Comparison of ENCODE assay signal across 28 mouse cellular contexts in the genomic region with DNA sequence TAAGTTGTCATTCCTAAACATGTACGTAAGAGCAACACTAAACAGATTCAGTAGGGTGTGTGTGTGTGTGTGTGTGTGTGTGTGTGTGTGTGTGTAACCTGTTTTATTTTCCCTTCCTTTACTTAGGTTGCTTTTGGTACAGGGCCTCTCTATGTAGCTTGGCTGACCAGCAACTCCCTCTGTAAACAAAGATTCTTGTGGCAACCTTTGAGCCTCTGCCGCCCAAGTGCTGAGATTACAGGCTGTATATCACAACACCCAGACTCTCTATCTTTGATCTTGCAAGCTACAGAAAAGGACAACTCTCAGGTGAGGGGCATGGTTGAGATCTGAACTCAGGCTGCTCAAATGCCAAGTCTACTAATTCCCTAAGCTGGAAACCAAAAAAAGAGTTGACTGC. TPM values are rescaled to one million over a fixed set of nuclear protein-coding genes. Genes with fewer than 3 reads are reported as not detected.
A peak's percentile ranks its signal among the peaks of the same experiment; 100 is the strongest.
DNase-seq lines count a peak whose midpoint lies in the region; ATAC-seq and TF ChIP-seq lines count a peak whose summit lies in the region.
"Had no signal": no experiment of that assay in that cellular context is flagged by ENCODE, and none has a peak within 500 bp of the region (broad histone marks: within the 10 kb centered on the region; RNA-seq: fewer than 3 reads in every experiment).

No protein-coding gene starts in this region.

- no peak for TF ChIP-seq POLR2A in liver, adult 2 months (IDR thresholded peaks at IDR 0.05; ENCODE audit: extremely low read depth, insufficient read depth, low read length)

- DNase-seq in liver, adult 2 months (ENCODE audit: extremely low read depth, low read depth, low spot score), result peak; percentile 42
- no peak for DNase-seq in liver, embryonic 11.5 days (ENCODE audit: low spot score)
- peak; percentile 54 for DNase-seq in stomach, postnatal 0 days (ENCODE audit: low spot score)
- no peak for DNase-seq in left cerebral cortex, adult 18-20 months (ENCODE audit: low spot score in 2 of 2)
- DNase-seq: adrenal gland, adult 2 months; adrenal gland, postnatal 25 days; cerebellum, adult 2 months; cerebellum, postnatal 10 days; gastrocnemius, postnatal 10 days; heart, adult 2 months; heart, postnatal 36 days had no signal

- H3K4me1 ChIP-seq in liver, adult 2 months (ENCODE audit: control insufficient read depth, insufficient read depth, low read length), result peaks cover 3% of the 10 kb centered on the region; the same call in 1 of the 2 replicates
- peaks cover 23% of the 10 kb centered on the region for H3K4me1 ChIP-seq in liver, embryonic 11.5 days (replicated peaks; ENCODE audit: control insufficient read depth, insufficient read depth, low read length)
- peaks cover 13% of the 10 kb centered on the region for H3K4me1 ChIP-seq in intestine, postnatal 0 days (replicated peaks; ENCODE audit: control insufficient read depth, insufficient read depth, low read length)
- peaks cover 49% of the 10 kb centered on the region for H3K4me1 ChIP-seq in liver, embryonic 16.5 days (ENCODE audit: control insufficient read depth, low read depth, low read length)
- no peaks in the 10 kb centered on the region for H3K4me1 ChIP-seq in stomach, postnatal 0 days (replicated peaks; ENCODE audit: control insufficient read depth, insufficient read depth)
- H3K4me1 ChIP-seq in kidney, embryonic 16.5 days (ENCODE audit: insufficient read depth, low read length), result no peaks in the 10 kb centered on the region
- H3K4me1 ChIP-seq: forebrain, embryonic 15.5 days had no signal

- no peak for TF ChIP-seq EP300 in stomach, postnatal 0 days (optimal IDR thresholded peaks at IDR 0.05)

- H3K9ac ChIP-seq in liver, adult 2 months (ENCODE audit: low read depth, low read length), result no peak overlapping the region
- H3K9ac ChIP-seq in liver, embryonic 11.5 days (ENCODE audit: low read depth, low read length), result no peak overlapping the region
- no peak overlapping the region for H3K9ac ChIP-seq in intestine, postnatal 0 days (ENCODE audit: low read depth, low read length)
- no peak overlapping the region for H3K9ac ChIP-seq in liver, embryonic 16.5 days (ENCODE audit: low read depth, low read length)
- no peak overlapping the region for H3K9ac ChIP-seq in stomach, postnatal 0 days (ENCODE audit: low read length)
- no peak overlapping the region for H3K9ac ChIP-seq in kidney, embryonic 16.5 days (replicated peaks; ENCODE audit: low read length)
- H3K9ac ChIP-seq: embryonic facial prominence, embryonic 12.5 days; forebrain, embryonic 15.5 days; heart, embryonic 13.5 days; hindbrain, embryonic 15.5 days had no signal

- no peak overlapping the region for H3K4me2 ChIP-seq in liver, embryonic 11.5 days
- H3K4me2 ChIP-seq in intestine, postnatal 0 days (replicated peaks; ENCODE audit: low read depth), result no peak overlapping the region; the same call in 1 of the 2 replicates
- H3K4me2 ChIP-seq in liver, embryonic 16.5 days (ENCODE audit: low read depth, low read length), result no peak overlapping the region
- H3K4me2 ChIP-seq in stomach, postnatal 0 days (replicated peaks; ENCODE audit: low read depth), result no peak overlapping the region
- H3K4me2 ChIP-seq in kidney, embryonic 16.5 days (replicated peaks; ENCODE audit: low read depth, low read length), result no peak overlapping the region
- H3K4me2 ChIP-seq: embryonic facial prominence, embryonic 12.5 days; forebrain, embryonic 15.5 days; heart, embryonic 13.5 days; hindbrain, embryonic 15.5 days had no signal

- no peaks in the 10 kb centered on the region for H3K27me3 ChIP-seq in liver, adult 2 months (ENCODE audit: control insufficient read depth, insufficient read depth, low read length)
- H3K27me3 ChIP-seq in liver, embryonic 11.5 days (replicated peaks; ENCODE audit: control insufficient read depth, insufficient read depth, low read length), result no peaks in the 10 kb centered on the region
- no peaks in the 10 kb centered on the region for H3K27me3 ChIP-seq in intestine, postnatal 0 days (replicated peaks; ENCODE audit: control insufficient read depth, insufficient read depth, low read length)
- H3K27me3 ChIP-seq in liver, embryonic 16.5 days (ENCODE audit: control insufficient read depth, insufficient read depth, low read depth, low read length), result no peaks in the 10 kb centered on the region; the same call in 1 of the 2 replicates
- no peaks in the 10 kb centered on the region for H3K27me3 ChIP-seq in stomach, postnatal 0 days (ENCODE audit: control insufficient read depth, insufficient read depth, low read length)
- H3K27me3 ChIP-seq in kidney, embryonic 16.5 days (ENCODE audit: insufficient read depth, low read length), result no peaks in the 10 kb centered on the region
- H3K27me3 ChIP-seq: embryonic facial prominence, embryonic 12.5 days; forebrain, embryonic 15.5 days; heart, embryonic 13.5 days; hindbrain, embryonic 15.5 days had no signal

- H3K4me3 ChIP-seq in liver, adult 2 months (ENCODE audit: insufficient read depth, low read depth, low read length), result no peak overlapping the region
- H3K4me3 ChIP-seq in liver, embryonic 11.5 days (ENCODE audit: low read depth, low read length), result no peak overlapping the region
- H3K4me3 ChIP-seq in intestine, postnatal 0 days (ENCODE audit: low read depth, low read length), result no peak overlapping the region
- H3K4me3 ChIP-seq in liver, embryonic 16.5 days (ENCODE audit: low read depth, low read length), result no peak overlapping the region
- no peak overlapping the region for H3K4me3 ChIP-seq in stomach, postnatal 0 days (ENCODE audit: low read depth, low read length)
- no peak overlapping the region for H3K4me3 ChIP-seq in kidney, embryonic 16.5 days (ENCODE audit: low read length)
- H3K4me3 ChIP-seq: embryonic facial prominence, embryonic 12.5 days; forebrain, embryonic 15.5 days; heart, adult 2 months; heart, embryonic 13.5 days; hindbrain, embryonic 15.5 days had no signal

- no peaks in the 10 kb centered on the region for H3K36me3 ChIP-seq in liver, adult 2 months (ENCODE audit: control insufficient read depth, insufficient read depth, low read length)
- H3K36me3 ChIP-seq in liver, embryonic 11.5 days (ENCODE audit: control insufficient read depth, insufficient read depth, low read length), result no peaks in the 10 kb centered on the region
- H3K36me3 ChIP-seq in intestine, postnatal 0 days (ENCODE audit: control insufficient read depth, insufficient read depth), result no peaks in the 10 kb centered on the region
- H3K36me3 ChIP-seq in liver, embryonic 16.5 days (ENCODE audit: control insufficient read depth, insufficient read depth), result no peaks in the 10 kb centered on the region
- no peaks in the 10 kb centered on the region for H3K36me3 ChIP-seq in stomach, postnatal 0 days (ENCODE audit: control insufficient read depth, insufficient read depth, low read length)
- no peaks in the 10 kb centered on the region for H3K36me3 ChIP-seq in kidney, embryonic 16.5 days (ENCODE audit: insufficient read depth, low read length)
- H3K36me3 ChIP-seq: embryonic facial prominence, embryonic 12.5 days; forebrain, embryonic 15.5 days; heart, embryonic 13.5 days; hindbrain, embryonic 15.5 days had no signal

- WGBS in liver, adult 2 months, result 32% methylated on average over 2 of the region's 2 CpGs
- WGBS in liver, embryonic 11.5 days, result 54% methylated on average over 2 of the region's 2 CpGs
- 27% methylated on average over 2 of the region's 2 CpGs for WGBS in intestine, postnatal 0 days
- WGBS in liver, embryonic 16.5 days (ENCODE audit: insufficient replicate concordance), result 49% methylated on average over 2 of the region's 2 CpGs
- 40% methylated on average over 2 of the region's 2 CpGs for WGBS in stomach, postnatal 0 days
- WGBS in kidney, embryonic 16.5 days, result 55% methylated on average over 2 of the region's 2 CpGs

- no peak for TF ChIP-seq CTCF in liver, adult 2 months (IDR thresholded peaks at IDR 0.05; ENCODE audit: low read depth, low read length)
- TF ChIP-seq CTCF in intestine, postnatal 0 days (IDR thresholded peaks at IDR 0.05; ENCODE audit: low read depth), result no peak
- no peak for TF ChIP-seq CTCF in stomach, postnatal 0 days (IDR thresholded peaks at IDR 0.05; ENCODE audit: low read depth)

- no peaks in the 10 kb centered on the region for H3K9me3 ChIP-seq in liver, embryonic 11.5 days (ENCODE audit: control insufficient read depth, low read length)
- H3K9me3 ChIP-seq in intestine, postnatal 0 days (ENCODE audit: control insufficient read depth), result no peaks in the 10 kb centered on the region
- H3K9me3 ChIP-seq in liver, embryonic 16.5 days (replicated peaks; ENCODE audit: control insufficient read depth, low read length), result no peaks in the 10 kb centered on the region
- H3K9me3 ChIP-seq in stomach, postnatal 0 days (ENCODE audit: control insufficient read depth, low read length), result no peaks in the 10 kb centered on the region
- no peaks in the 10 kb centered on the region for H3K9me3 ChIP-seq in kidney, embryonic 16.5 days (ENCODE audit: low read length)
- H3K9me3 ChIP-seq: embryonic facial prominence, embryonic 12.5 days; forebrain, embryonic 15.5 days; heart, embryonic 13.5 days; hindbrain, embryonic 15.5 days had no signal

- H3K27ac ChIP-seq in liver, adult 2 months (replicated peaks; ENCODE audit: insufficient read depth, low read depth, low read length), result no peak overlapping the region
- no peak overlapping the region for H3K27ac ChIP-seq in liver, embryonic 11.5 days (ENCODE audit: low read depth, low read length)
- H3K27ac ChIP-seq in intestine, postnatal 0 days (ENCODE audit: low read depth, low read length), result peak overlapping the region; percentile 76
- peak overlapping the region; percentile 23 for H3K27ac ChIP-seq in liver, embryonic 16.5 days (ENCODE audit: low read length)
- no peak overlapping the region for H3K27ac ChIP-seq in stomach, postnatal 0 days (replicated peaks)
- H3K27ac ChIP-seq in kidney, embryonic 16.5 days (ENCODE audit: low read length), result no peak overlapping the region
- H3K27ac ChIP-seq: embryonic facial prominence, embryonic 12.5 days; forebrain, embryonic 15.5 days; heart, adult 2 months; heart, embryonic 13.5 days; hindbrain, embryonic 15.5 days had no signal

- no peak for ATAC-seq in liver, embryonic 11.5 days (replicated peaks; ENCODE audit: low FRiP score)
- ATAC-seq in intestine, postnatal 0 days, result peak; percentile 89
- no peak for ATAC-seq in liver, embryonic 16.5 days (ENCODE audit: low read depth)
- peak; percentile 86 for ATAC-seq in stomach, postnatal 0 days (ENCODE audit: low FRiP score, low TSS enrichment)
- ATAC-seq in granulocyte monocyte progenitor cell, adult 5-6 weeks (replicated peaks; ENCODE audit: poor library complexity, severe bottlenecking), result no peak
- no peak for ATAC-seq in kidney, embryonic 16.5 days (ENCODE audit: low FRiP score, low TSS enrichment)
- ATAC-seq: activated CD4-positive, CD25-positive, alpha-beta regulatory T cell, adult 4 months; forebrain, embryonic 15.5 days; Patski had no signal

- no peaks in the 10 kb centered on the region for H3K79me2 ChIP-seq in liver, adult 2 months (ENCODE audit: control insufficient read depth, insufficient read depth, low read length)

RNA-seq across cellular contexts. Expression of a gene that starts 21.2 kb away (rescaled TPM):
- not detected in 2 replicates for total RNA-seq in liver, adult 2 months (2014; rRNA removed)
- not detected in 2 replicates for polyA plus RNA-seq in liver, adult 2 months (2012; rRNA removed)
- polyA plus RNA-seq in liver, embryonic 11.5 days (2014; fragmentation: Nextera tagmentation; extraction: Ambion mirVana), result 10.2 and 16.7 TPM in 2 replicates
- polyA plus RNA-seq in intestine, postnatal 0 days (2015; fragmentation: Nextera tagmentation; extraction: Ambion mirVana), result not detected in 2 replicates
- polyA plus RNA-seq in liver, embryonic 16.5 days (2015; fragmentation: Nextera tagmentation; extraction: Ambion mirVana), result 5.0 and 5.6 TPM in 2 replicates
- not detected in 2 replicates for polyA plus RNA-seq in stomach, postnatal 0 days (2015; fragmentation: Nextera tagmentation; extraction: Ambion mirVana)
- 7.6 and 17.0 TPM in 2 replicates for total RNA-seq in granulocyte monocyte progenitor cell, adult 5-6 weeks (2014; fragmentation: Nextera tagmentation)
- 10.5 and 16.0 TPM in 2 replicates for total RNA-seq in granulocyte monocyte progenitor cell, adult 5-6 weeks (2017)
- polyA plus RNA-seq in kidney, embryonic 16.5 days (2015; fragmentation: Nextera tagmentation; extraction: Ambion mirVana), result not detected in 2 replicates
- total RNA-seq in left cerebral cortex, adult 18-20 months (2021), result not detected
- total RNA-seq: adrenal gland, adult 2 months; adrenal gland, postnatal 25 days; gastrocnemius, postnatal 10 days; gastrocnemius, postnatal 4 days; heart, adult 2 months; heart, postnatal 36 days; MEL had no signal
- polyA plus RNA-seq: activated CD4-positive, CD25-positive, alpha-beta regulatory T cell, adult 4 months; adrenal gland, adult 2 months; C2C12; cerebellum, adult 2 months; cortical plate, adult 2 months; embryonic facial prominence, embryonic 12.5 days; forebrain, embryonic 11.5 days; forebrain, embryonic 15.5 days; heart, adult 2 months; heart, postnatal 0 days; hindbrain, embryonic 11.5 days; hindbrain, embryonic 15.5 days; Patski had no signal

RNA-seq across cellular contexts. Expression of a gene that starts 27.8 kb away (rescaled TPM):
- total RNA-seq in liver, adult 2 months (2014; rRNA removed), result 39.1 and 40.7 TPM in 2 replicates
- 45.2 and 48.9 TPM in 2 replicates for polyA plus RNA-seq in liver, adult 2 months (2012; rRNA removed)
- polyA plus RNA-seq in liver, embryonic 11.5 days (2014; fragmentation: Nextera tagmentation; extraction: Ambion mirVana), result 338 and 381 TPM in 2 replicates
- 71.9 and 73.0 TPM in 2 replicates for polyA plus RNA-seq in intestine, postnatal 0 days (2015; fragmentation: Nextera tagmentation; extraction: Ambion mirVana)
- polyA plus RNA-seq in liver, embryonic 16.5 days (2015; fragmentation: Nextera tagmentation; extraction: Ambion mirVana), result 127 and 134 TPM in 2 replicates
- 84.8 and 90.0 TPM in 2 replicates for polyA plus RNA-seq in stomach, postnatal 0 days (2015; fragmentation: Nextera tagmentation; extraction: Ambion mirVana)
- 229 and 255 TPM in 2 replicates for total RNA-seq in granulocyte monocyte progenitor cell, adult 5-6 weeks (2014; fragmentation: Nextera tagmentation)
- total RNA-seq in granulocyte monocyte progenitor cell, adult 5-6 weeks (2017), result 454 and 456 TPM in 2 replicates
- 316 and 329 TPM in 2 replicates for polyA plus RNA-seq in kidney, embryonic 16.5 days (2015; fragmentation: Nextera tagmentation; extraction: Ambion mirVana)
- 100 to 1,000 TPM; 105 to 109 TPM for total RNA-seq in left cerebral cortex, adult 18-20 months (2021)

RNA-seq across cellular contexts. Expression of a gene that starts 28.1 kb away (rescaled TPM):
- total RNA-seq in liver, adult 2 months (2014; rRNA removed), result 2.1 and 2.8 TPM in 2 replicates
- polyA plus RNA-seq in liver, adult 2 months (2012; rRNA removed), result 1.2 and 2.1 TPM in 2 replicates
- polyA plus RNA-seq in liver, embryonic 11.5 days (2014; fragmentation: Nextera tagmentation; extraction: Ambion mirVana), result 0.95 and 1.1 TPM in 2 replicates
- 0.18 and 0.26 TPM in 2 replicates for polyA plus RNA-seq in intestine, postnatal 0 days (2015; fragmentation: Nextera tagmentation; extraction: Ambion mirVana)
- polyA plus RNA-seq in liver, embryonic 16.5 days (2015; fragmentation: Nextera tagmentation; extraction: Ambion mirVana), result 0.46 and 0.55 TPM in 2 replicates
- polyA plus RNA-seq in stomach, postnatal 0 days (2015; fragmentation: Nextera tagmentation; extraction: Ambion mirVana), result 0.62 and 0.73 TPM in 2 replicates
- total RNA-seq in granulocyte monocyte progenitor cell, adult 5-6 weeks (2014; fragmentation: Nextera tagmentation), result 0.68 and 0.92 TPM in 2 replicates
- 0.10 and 0.52 TPM in 2 replicates for total RNA-seq in granulocyte monocyte progenitor cell, adult 5-6 weeks (2017)
- 0.56 and 1.3 TPM in 2 replicates for polyA plus RNA-seq in kidney, embryonic 16.5 days (2015; fragmentation: Nextera tagmentation; extraction: Ambion mirVana)
- total RNA-seq in left cerebral cortex, adult 18-20 months (2021), result 1 to 10 TPM; 1.9 to 2.1 TPM
- total RNA-seq: MEL had no signal

RNA-seq across cellular contexts. Expression of a gene that starts 29.0 kb away (rescaled TPM):
- not detected in 2 replicates for total RNA-seq in liver, adult 2 months (2014; rRNA removed)
- polyA plus RNA-seq in liver, adult 2 months (2012; rRNA removed), result 0.11 TPM in 1 of 2 replicates, not detected in the other
- polyA plus RNA-seq in liver, embryonic 11.5 days (2014; fragmentation: Nextera tagmentation; extraction: Ambion mirVana), result 67.2 and 96.9 TPM in 2 replicates
- polyA plus RNA-seq in intestine, postnatal 0 days (2015; fragmentation: Nextera tagmentation; extraction: Ambion mirVana), result not detected in 2 replicates
- 71.0 and 84.0 TPM in 2 replicates for polyA plus RNA-seq in liver, embryonic 16.5 days (2015; fragmentation: Nextera tagmentation; extraction: Ambion mirVana)
- 0.16 TPM in 1 of 2 replicates, not detected in the other for polyA plus RNA-seq in stomach, postnatal 0 days (2015; fragmentation: Nextera tagmentation; extraction: Ambion mirVana)
- not detected in 2 replicates for total RNA-seq in granulocyte monocyte progenitor cell, adult 5-6 weeks (2014; fragmentation: Nextera tagmentation)
- total RNA-seq in granulocyte monocyte progenitor cell, adult 5-6 weeks (2017), result 73.5 and 97.1 TPM in 2 replicates
- polyA plus RNA-seq in kidney, embryonic 16.5 days (2015; fragmentation: Nextera tagmentation; extraction: Ambion mirVana), result 0.36 TPM in 1 of 2 replicates, not detected in the other
- total RNA-seq in left cerebral cortex, adult 18-20 months (2021), result not detected
- total RNA-seq: adrenal gland, adult 2 months; adrenal gland, postnatal 25 days; gastrocnemius, postnatal 4 days; heart, adult 2 months; heart, postnatal 36 days had no signal
- polyA plus RNA-seq: adrenal gland, adult 2 months; C2C12; cortical plate, adult 2 months; forebrain, embryonic 11.5 days; forebrain, embryonic 15.5 days; heart, postnatal 0 days; hindbrain, embryonic 11.5 days; Patski had no signal

RNA-seq across cellular contexts. Expression of a gene that starts 38.6 kb away (rescaled TPM):
- total RNA-seq in liver, adult 2 months (2014; rRNA removed), result 13.2 and 15.0 TPM in 2 replicates
- 12.3 and 13.4 TPM in 2 replicates for polyA plus RNA-seq in liver, adult 2 months (2012; rRNA removed)
- polyA plus RNA-seq in liver, embryonic 11.5 days (2014; fragmentation: Nextera tagmentation; extraction: Ambion mirVana), result 3.4 and 3.7 TPM in 2 replicates
- polyA plus RNA-seq in intestine, postnatal 0 days (2015; fragmentation: Nextera tagmentation; extraction: Ambion mirVana), result 18.0 and 19.5 TPM in 2 replicates
- 5.4 and 6.4 TPM in 2 replicates for polyA plus RNA-seq in liver, embryonic 16.5 days (2015; fragmentation: Nextera tagmentation; extraction: Ambion mirVana)
- polyA plus RNA-seq in stomach, postnatal 0 days (2015; fragmentation: Nextera tagmentation; extraction: Ambion mirVana), result 32.9 and 34.0 TPM in 2 replicates
- total RNA-seq in granulocyte monocyte progenitor cell, adult 5-6 weeks (2014; fragmentation: Nextera tagmentation), result 0.47 and 1.4 TPM in 2 replicates
- total RNA-seq in granulocyte monocyte progenitor cell, adult 5-6 weeks (2017), result 2.2 and 4.9 TPM in 2 replicates
- polyA plus RNA-seq in kidney, embryonic 16.5 days (2015; fragmentation: Nextera tagmentation; extraction: Ambion mirVana), result 34.2 and 40.6 TPM in 2 replicates
- total RNA-seq in left cerebral cortex, adult 18-20 months (2021), result 100 to 1,000 TPM; 128 to 136 TPM

Comparison
In these comparisons a context has a peak if more than half of its experiments do, and no peak if none do; other contexts are left out.
1. DNase-seq: peak in liver, adult 2 months (single experiment) and stomach, postnatal 0 days (single experiment); none in liver, embryonic 11.5 days (single experiment) and left cerebral cortex, adult 18-20 months (0 of 2).
2. H3K27ac ChIP-seq: peak in intestine, postnatal 0 days (single experiment) and liver, embryonic 16.5 days (single experiment); none in liver, adult 2 months (single experiment), liver, embryonic 11.5 days (single experiment), stomach, postnatal 0 days (single experiment) and kidney, embryonic 16.5 days (single experiment).
3. ATAC-seq: peak in intestine, postnatal 0 days (single experiment) and stomach, postnatal 0 days (single experiment); none in liver, embryonic 11.5 days (single experiment), liver, embryonic 16.5 days (single experiment), granulocyte monocyte progenitor cell, adult 5-6 weeks (single experiment) and kidney, embryonic 16.5 days (single experiment).